Mouse (Mus musculus) heart, adult 9 months (tissue): ENCODE results near the gene Fig4.
A peak's percentile ranks its signal among the peaks of the same experiment; 100 is the strongest.

Source experiments
- DNase-seq, 2 experiments: peaks; one replicate each; pipeline ENCODE4 v3.0.0; 2022; ENCODE audit warnings: low spot score in 2 of 2

Fig4 gene

GRCm38 (mm10) chr10:41302689-41303431, at the start of gene Fig4:
TSS of gene Fig4 (minus strand) at chr10:41303260.
- peak; percentile 72 to 84 for DNase-seq

- no peak for DNase-seq
These were observed 38.3 kb upstream of the Fig4 start for GRCm38 (mm10) chr10:41341346-41341745.

DNA sequence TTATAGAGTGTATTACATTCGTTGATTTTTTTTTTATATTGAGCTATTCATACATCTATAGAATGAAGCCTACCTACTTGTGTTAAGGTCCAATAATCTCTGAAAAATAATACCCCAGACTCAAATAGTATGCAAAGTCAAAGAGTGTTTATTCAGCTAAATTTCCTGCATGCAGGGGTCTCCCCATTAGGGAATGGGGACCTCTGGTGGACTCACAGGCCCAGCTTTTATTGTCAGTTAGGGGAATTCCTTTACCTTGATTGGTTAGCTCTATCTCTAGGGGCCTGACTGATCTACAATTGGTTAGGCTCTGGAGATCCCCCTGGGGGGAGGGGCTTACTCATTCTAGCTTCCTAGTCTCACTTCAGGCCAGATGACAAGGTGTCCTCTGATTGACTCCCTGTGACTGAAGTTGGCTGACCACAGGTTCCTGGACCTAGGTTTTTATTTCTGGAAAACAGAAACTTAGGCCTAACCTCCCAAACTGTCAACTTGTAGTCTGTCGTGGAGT, 29.5 kb upstream of the Fig4 start:
- no peak for DNase-seq

DNA sequence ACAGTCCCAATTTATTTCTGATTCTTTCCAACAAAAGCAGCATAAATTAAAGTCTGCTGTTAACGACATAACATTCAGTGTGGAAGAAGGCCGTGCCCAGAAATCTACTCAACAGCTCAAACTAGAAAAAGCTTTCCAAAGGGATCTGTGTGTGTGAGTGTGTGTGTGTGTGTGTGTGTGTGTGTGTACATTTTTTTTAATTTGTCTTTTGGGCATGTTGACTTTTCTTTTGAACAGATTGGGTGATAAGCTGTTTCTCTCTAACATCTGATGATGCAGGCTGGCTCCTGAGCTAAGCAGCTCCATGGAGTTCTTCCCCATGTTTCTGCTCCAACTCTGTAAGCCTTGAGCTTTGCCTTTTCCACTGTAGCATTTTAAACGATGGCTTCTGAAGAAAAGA, 12.8 kb upstream of the Fig4 start:
- DNase-seq: no peak

GRCm38 (mm10) chr10:41308205-41308604, 5.1 kb upstream of the Fig4 start:
- DNase-seq: no peak

DNA sequence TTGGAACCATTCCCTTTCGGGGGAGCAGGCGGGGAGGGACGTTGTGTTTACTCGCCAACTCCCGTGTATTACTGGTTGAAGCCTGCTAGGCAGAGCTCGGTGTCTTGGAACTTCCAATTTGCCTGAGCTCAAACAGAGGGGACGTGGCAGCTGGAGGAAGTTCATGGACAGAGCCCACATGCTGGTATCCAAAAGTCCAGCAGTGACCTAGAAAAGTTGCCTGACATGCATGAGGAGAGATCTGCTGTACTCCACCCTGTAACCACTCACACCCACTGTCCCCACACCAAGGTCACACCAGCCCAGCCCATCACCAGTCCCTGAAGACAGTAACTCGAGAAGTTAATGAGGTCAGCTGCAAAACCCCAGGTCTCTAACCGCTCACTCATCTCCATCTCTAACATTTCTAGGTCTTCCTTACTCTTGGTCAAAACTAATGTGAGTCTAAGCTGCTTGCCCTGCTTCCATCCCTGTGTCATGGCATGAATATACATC, 1.9 kb upstream of the Fig4 start:
- DNase-seq: no peak

- DNase-seq: peak; percentile 79 to 88
These were observed 782 bp upstream of the Fig4 start, which contains the start of gene Ak9 for GRCm38 (mm10) chr10:41303639-41304444. TSS of gene Ak9 (plus strand) at chr10:41303980.

GRCm38 (mm10) chr10:41300161-41300560, 2.9 kb downstream of the Fig4 start:
- no peak for DNase-seq

DNA sequence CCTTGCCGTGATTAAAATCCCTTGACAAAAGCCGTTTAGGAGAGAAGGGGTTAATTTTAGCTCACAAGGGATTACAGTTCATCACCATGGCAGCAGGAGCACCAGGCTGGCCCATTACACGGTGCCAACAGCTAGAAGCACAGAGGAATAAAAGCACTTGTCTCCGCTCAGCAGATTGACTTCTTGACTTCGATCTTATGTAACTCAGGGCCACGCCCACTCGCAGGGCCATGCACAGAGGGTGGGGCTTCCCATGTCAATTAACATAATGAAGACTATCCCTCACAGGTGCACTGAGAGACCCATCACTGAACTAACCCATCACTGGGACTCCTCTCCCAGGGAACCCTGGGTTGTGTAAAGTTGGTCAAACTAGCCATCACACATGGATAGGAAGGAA, 7.9 kb downstream of the Fig4 start:
- no peak for DNase-seq

GRCm38 (mm10) chr10:41294734-41295133, 8.3 kb downstream of the Fig4 start:
- DNase-seq: no peak

DNA sequence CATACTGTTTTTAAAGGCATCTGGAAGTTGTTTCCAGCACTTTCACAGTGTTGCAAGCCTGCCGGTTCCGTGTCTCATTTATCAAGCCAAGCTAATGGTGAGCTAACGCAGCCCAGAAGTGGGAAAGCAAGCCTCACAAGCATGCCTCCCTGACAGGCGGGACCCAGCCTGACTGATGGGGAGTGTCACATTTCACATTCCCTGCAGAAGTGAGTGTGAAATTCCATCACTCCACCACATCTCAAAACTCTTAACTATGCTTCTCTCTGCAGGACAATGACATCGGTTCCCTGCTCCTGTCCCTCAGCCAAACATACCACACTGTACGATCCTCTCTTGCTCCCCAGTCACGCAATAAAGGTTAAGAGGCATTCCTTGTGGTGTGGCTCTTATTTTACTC, 10.0 kb downstream of the Fig4 start:
- peak; percentile 29 to 40 for DNase-seq

DNA sequence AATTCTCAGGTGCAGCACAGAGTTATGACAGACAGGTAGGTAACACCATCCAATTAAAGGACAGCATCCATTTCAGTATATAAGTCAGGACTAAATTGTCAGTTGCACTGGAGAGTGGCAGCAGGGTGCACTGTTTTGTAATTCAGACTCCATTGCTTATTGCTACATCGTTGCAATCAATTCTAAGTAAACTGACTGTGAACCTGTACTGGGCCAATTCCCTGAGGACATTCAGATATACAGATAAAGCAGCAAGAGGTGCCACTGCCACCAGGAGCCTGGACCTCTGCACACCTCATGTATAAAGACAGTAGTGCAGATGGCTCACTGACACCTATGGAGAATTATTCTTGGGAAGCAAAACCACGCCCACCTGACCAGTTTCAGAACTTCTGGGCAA, 12.0 kb downstream of the Fig4 start:
- DNase-seq: no peak

DNA sequence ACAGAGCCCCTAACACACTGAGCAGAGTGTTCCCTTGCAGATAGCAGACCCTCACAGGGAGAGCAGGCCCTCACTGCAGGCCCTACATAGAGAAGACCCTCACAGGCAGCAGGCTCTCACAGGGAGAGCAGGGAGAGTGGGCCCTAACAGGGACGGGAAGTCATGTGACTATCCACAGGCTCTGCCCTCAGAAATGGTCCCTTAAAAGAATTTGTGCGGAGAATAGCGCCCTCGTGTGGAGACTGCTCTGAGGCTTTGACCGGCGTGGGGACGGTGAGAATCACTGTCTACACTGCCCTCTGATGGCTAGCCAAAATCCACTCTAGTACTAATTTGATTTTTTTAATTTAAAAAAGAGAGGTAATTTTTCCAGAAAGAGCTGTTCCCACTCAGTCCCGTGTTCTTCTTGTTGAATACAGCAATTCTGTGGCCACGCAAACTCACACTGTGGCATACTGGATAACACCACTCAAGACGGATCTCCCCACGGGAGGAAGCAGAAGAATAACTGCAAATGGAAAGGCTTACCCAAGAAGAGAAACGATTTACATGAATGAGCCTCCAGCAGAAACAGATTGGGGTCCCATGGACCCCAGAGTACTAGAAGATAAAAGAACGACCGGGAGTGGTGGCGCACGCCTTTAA, 14.2 kb downstream of the Fig4 start:
- peak; percentile 57 to 66 for DNase-seq

- DNase-seq: no peak
These were observed 15.0 kb downstream of the Fig4 start for GRCm38 (mm10) chr10:41288074-41288473.

- DNase-seq: no peak
These were observed 15.4 kb downstream of the Fig4 start for GRCm38 (mm10) chr10:41287618-41288017.

- DNase-seq: no peak
These were observed 21.0 kb downstream of the Fig4 start for GRCm38 (mm10) chr10:41282086-41282485.

DNA sequence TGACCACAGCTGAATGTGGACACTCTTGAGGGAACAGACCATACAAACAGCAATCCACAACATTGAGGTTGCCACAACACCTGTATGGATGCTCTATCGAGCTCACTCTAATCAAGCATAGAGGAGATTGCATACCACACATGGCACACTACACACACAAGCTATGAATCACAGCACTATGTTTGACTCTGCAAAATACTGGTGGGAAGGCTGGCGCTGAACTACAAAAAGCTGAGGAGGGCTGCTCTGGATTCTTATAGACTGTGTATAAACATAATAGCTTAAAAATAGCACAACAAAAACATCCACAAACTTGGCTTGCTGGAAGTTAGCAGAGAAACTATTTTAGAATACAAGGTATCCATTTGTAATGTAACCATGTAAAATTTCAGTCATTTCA, 22.3 kb downstream of the Fig4 start:
- no peak for DNase-seq

- no peak for DNase-seq
These were observed 22.9 kb downstream of the Fig4 start for GRCm38 (mm10) chr10:41280177-41280576.

- no peak for DNase-seq
These were observed 24.3 kb downstream of the Fig4 start for GRCm38 (mm10) chr10:41278808-41279207.

DNA sequence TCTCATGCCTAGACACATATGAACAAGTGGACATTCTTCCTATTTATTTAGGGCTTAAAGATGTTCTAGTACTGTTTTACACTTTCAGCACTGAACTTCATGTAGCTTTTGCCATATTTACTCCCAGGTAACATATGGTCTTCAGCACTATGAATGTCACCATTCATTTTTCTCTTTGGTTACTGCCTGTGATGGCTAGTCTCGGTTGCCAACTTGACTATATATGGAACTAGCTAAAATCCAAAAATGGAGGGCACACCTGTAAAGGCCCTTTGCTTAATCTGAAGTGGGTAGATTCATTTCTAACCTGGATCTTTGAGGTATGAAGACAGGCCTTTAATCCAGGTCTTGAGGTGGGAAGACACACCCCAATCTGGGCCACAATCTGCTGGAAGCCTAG, 28.2 kb downstream of the Fig4 start:
- DNase-seq: no peak

DNA sequence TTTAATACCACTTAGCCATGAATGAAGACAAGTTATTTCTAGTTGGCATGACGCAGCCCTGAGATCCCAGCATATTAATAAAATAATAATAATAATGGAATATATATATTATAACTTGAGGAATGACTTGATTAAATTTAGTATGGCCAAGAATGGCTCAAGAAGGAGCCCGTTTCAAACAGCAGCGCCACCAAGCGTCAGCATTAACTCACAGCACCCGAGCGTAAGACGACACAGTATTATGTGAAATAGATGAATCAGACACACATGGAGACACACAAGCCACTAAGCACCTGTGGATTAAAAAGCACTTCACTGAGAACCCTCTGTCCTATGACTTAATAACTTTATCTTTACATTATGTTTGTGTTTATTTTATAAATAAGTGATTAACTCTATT, 31.2 kb downstream of the Fig4 start:
- no peak for DNase-seq

- no peak for DNase-seq
These were observed 41.2 kb downstream of the Fig4 start for GRCm38 (mm10) chr10:41261889-41262288.
